Mouse (Mus musculus) MEL (cell line): ENCODE data around the gene Hcn2. TPM values are rescaled to one million over a fixed set of nuclear protein-coding genes. Genes with fewer than 3 reads are reported as not detected.

Source experiments
- DNase-seq: peaks from one replicate; pipeline ENCODE4 v3.0.0; 2011; ENCODE audit warnings: low read depth, low spot score
- H3K27ac ChIP-seq: 2 replicates; pipeline ENCODE4 v1.5.1; 2012; ENCODE audit warnings: low read depth, mild to moderate bottlenecking, control low read depth, low read length, moderate library complexity; ENCODE audit not compliant: control insufficient read depth
- H3K27me3 ChIP-seq, 2 experiments: fragments of 150-350 bp in 1 of 2; sonication (generic) in 1 of 2; 2 replicates each; pipeline ENCODE4 v1.6.1; 2012; ENCODE audit warnings: low read length in 2 of 2, mild to moderate bottlenecking in 2 of 2, improper control_type of control experiment in 1 of 2, moderate library complexity in 1 of 2; ENCODE audit not compliant: insufficient read depth in 2 of 2, control insufficient read depth in 1 of 2
- H3K36me3 ChIP-seq, 2 experiments: 2 replicates each; pipeline ENCODE4 v1.6.1; 2012 to 2014; ENCODE audit warnings: low read length in 2 of 2, improper control_type of control experiment in 1 of 2, inconsistent platforms in 1 of 2, mild to moderate bottlenecking in 1 of 2; ENCODE audit not compliant: insufficient read depth in 2 of 2, control insufficient read depth in 1 of 2
- H3K4me1 ChIP-seq, 2 experiments: fragments of 150-350 bp in 1 of 2; sonication (generic) in 1 of 2; 2 replicates each; pipeline ENCODE4 v1.6.1; 2012; ENCODE audit warnings: low read length in 2 of 2, improper control_type of control experiment in 1 of 2, mild to moderate bottlenecking in 1 of 2; ENCODE audit not compliant: insufficient read depth in 2 of 2, control insufficient read depth in 1 of 2
- H3K4me3 ChIP-seq, 2 experiments: fragments of 150-350 bp in 1 of 2; sonication (generic) in 1 of 2; 2 replicates each; pipeline ENCODE4 v1.5.1; 2012; ENCODE audit warnings: low read depth in 2 of 2, low read length in 2 of 2, mild to moderate bottlenecking in 2 of 2, moderate library complexity in 2 of 2, control low read depth in 1 of 2, improper control_type of control experiment in 1 of 2; ENCODE audit not compliant: control insufficient read depth in 1 of 2, insufficient read depth in 1 of 2
- H3K79me2 ChIP-seq: 2 replicates; pipeline ENCODE4 v1.6.1; 2012; ENCODE audit warnings: mild to moderate bottlenecking, low read length, moderate library complexity; ENCODE audit not compliant: control insufficient read depth, poor library complexity, insufficient read depth
- H3K9ac ChIP-seq: 2 replicates; pipeline ENCODE4 v1.6.1; 2012; ENCODE audit warnings: low read depth, mild to moderate bottlenecking, control low read depth, low read length, moderate library complexity; ENCODE audit not compliant: control insufficient read depth, poor library complexity, severe bottlenecking
- H3K9me3 ChIP-seq: fragments of 150-350 bp; sonication (generic); replicated peaks from 2 replicates; pipeline ENCODE4 v1.6.1; 2012; ENCODE audit warnings: mild to moderate bottlenecking, low read length, improper control_type of control experiment, moderate library complexity; ENCODE audit not compliant: insufficient read depth
- BHLHE40 ChIP-seq: IDR thresholded peaks from 2 replicates; pipeline ENCODE4 v1.6.1; 2012; ENCODE audit warnings: low read depth, mild to moderate bottlenecking, inconsistent platforms, low read length, improper control_type of control experiment, borderline replicate concordance
- CHD1 ChIP-seq: IDR thresholded peaks from 2 replicates; pipeline ENCODE4 v1.6.1; 2012; ENCODE audit warnings: low read depth, mild to moderate bottlenecking, inconsistent platforms, low read length, improper control_type of control experiment
- CHD2 ChIP-seq: IDR thresholded peaks from 2 replicates; pipeline ENCODE4 v1.6.1; 2011; ENCODE audit warnings: low read length, improper control_type of control experiment
- ETS1 ChIP-seq: IDR thresholded peaks from 2 replicates; pipeline ENCODE4 v1.6.1; 2012; ENCODE audit warnings: low read depth, mild to moderate bottlenecking, inconsistent platforms, low read length, improper control_type of control experiment, moderate library complexity
- GATA1 ChIP-seq: IDR thresholded peaks from 2 replicates; pipeline ENCODE4 v1.6.1; 2011; ENCODE audit warnings: low read depth, low read length, improper control_type of control experiment
- HCFC1 ChIP-seq: IDR thresholded peaks from 2 replicates; pipeline ENCODE4 v1.6.1; 2012; ENCODE audit warnings: low read depth, mild to moderate bottlenecking, inconsistent platforms, low read length, improper control_type of control experiment, moderate library complexity
- MAFK ChIP-seq: IDR thresholded peaks from 2 replicates; pipeline ENCODE4 v1.6.1; 2011; ENCODE audit warnings: low read depth, mild to moderate bottlenecking, low read length, improper control_type of control experiment, borderline replicate concordance
- MAX ChIP-seq: IDR thresholded peaks from 2 replicates; pipeline ENCODE4 v1.6.1; 2011; ENCODE audit warnings: low read length, improper control_type of control experiment
- MAZ ChIP-seq: IDR thresholded peaks from 2 replicates; pipeline ENCODE4 v1.6.1; 2012; ENCODE audit warnings: low read depth, mild to moderate bottlenecking, inconsistent platforms, low read length, improper control_type of control experiment
- MXI1 ChIP-seq: IDR thresholded peaks from 2 replicates; pipeline ENCODE4 v1.6.1; 2011; ENCODE audit warnings: mild to moderate bottlenecking, low read depth, low read length, improper control_type of control experiment
- MYB ChIP-seq: IDR thresholded peaks from 2 replicates; pipeline ENCODE4 v1.6.1; 2011; ENCODE audit warnings: mild to moderate bottlenecking, low read depth, low read length, improper control_type of control experiment
- NRF1 ChIP-seq: IDR thresholded peaks from 2 replicates; pipeline ENCODE4 v1.6.1; 2014; ENCODE audit warnings: low read depth, mild to moderate bottlenecking, inconsistent platforms, low read length, improper control_type of control experiment, moderate library complexity; ENCODE audit not compliant: poor library complexity, insufficient read depth, severe bottlenecking
- POLR2AphosphoS2 ChIP-seq: IDR thresholded peaks from 2 replicates; pipeline ENCODE4 v1.6.1; 2011; ENCODE audit warnings: low read length, improper control_type of control experiment
- RCOR1 ChIP-seq: IDR thresholded peaks from 2 replicates; pipeline ENCODE4 v1.6.1; 2012; ENCODE audit warnings: low read depth, mild to moderate bottlenecking, inconsistent platforms, low read length, improper control_type of control experiment
- SIN3A ChIP-seq: IDR thresholded peaks from 2 replicates; pipeline ENCODE4 v1.6.1; 2012; ENCODE audit warnings: low read length, improper control_type of control experiment, inconsistent platforms
- TAL1 ChIP-seq: IDR thresholded peaks from 2 replicates; pipeline ENCODE4 v1.6.1; 2012; ENCODE audit warnings: mild to moderate bottlenecking, inconsistent platforms, low read length, moderate library complexity, mixed read lengths
- TCF12 ChIP-seq: IDR thresholded peaks from 2 replicates; pipeline ENCODE4 v1.6.1; 2014; ENCODE audit warnings: low read depth, mild to moderate bottlenecking, inconsistent platforms, low read length, improper control_type of control experiment, moderate library complexity
- USF1 ChIP-seq: IDR thresholded peaks from 2 replicates; pipeline ENCODE4 v1.6.1; 2014; ENCODE audit warnings: low read depth, mild to moderate bottlenecking, inconsistent platforms, low read length, improper control_type of control experiment, moderate library complexity
- ZC3H11A ChIP-seq: IDR thresholded peaks from 2 replicates; pipeline ENCODE4 v1.6.1; 2012; ENCODE audit warnings: low read depth, mild to moderate bottlenecking, inconsistent platforms, low read length, improper control_type of control experiment
- ZKSCAN1 ChIP-seq: IDR thresholded peaks from 2 replicates; pipeline ENCODE4 v1.6.1; 2012; ENCODE audit warnings: low read depth, mild to moderate bottlenecking, inconsistent platforms, low read length, improper control_type of control experiment, moderate library complexity
- ZMIZ1 ChIP-seq: IDR thresholded peaks from 2 replicates; pipeline ENCODE4 v1.6.1; 2012; ENCODE audit warnings: low read depth, mild to moderate bottlenecking, inconsistent platforms, low read length, improper control_type of control experiment, moderate library complexity
- ZNF384 ChIP-seq: IDR thresholded peaks from 2 replicates; pipeline ENCODE4 v1.6.1; 2012; ENCODE audit warnings: low read depth, mild to moderate bottlenecking, inconsistent platforms, low read length, improper control_type of control experiment
- polyA plus RNA-seq, 2 experiments: library from polyadenylated mRNA; stranded (reverse) in 1 of 2; unstranded in 1 of 2; fragments of >175 nt in 1 of 2; fragments of >200 nt in 1 of 2; gene quantifications; 2 replicates each; pipeline versions ENCODE4 v1.2.1 to v1.2.4; 2012; ENCODE audit warnings: low replicate concordance in 2 of 2, low read depth in 1 of 2; ENCODE audit not compliant: insufficient read length in 2 of 2, insufficient read depth in 1 of 2, missing spikeins in 1 of 2
- total RNA-seq: library from RNA; depleted of rRNA; stranded (reverse); fragments of 300-350 nt; gene quantifications from 2 replicates; pipeline ENCODE4 v1.2.3, GENCODE M21; 2012

The Hcn2 gene
- total and polyA plus RNA-seq, 3 experiments = 0.42 to 1.6 TPM; not detected in 1

GRCm38 (mm10) chr10:79675346-79676035 is 40.9 kb upstream of the Hcn2 start:
- TF ChIP-seq ZNF384 (no peak), TAL1 (no peak), CHD1 (no peak), MAX (no peak), MYB (no peak), RCOR1 (no peak), USF1 (no peak), SIN3A (no peak), ZKSCAN1 (no peak), MAZ (no peak), MAFK (no peak), BHLHE40 (no peak), POLR2AphosphoS2 (no peak), NRF1 (no peak), MXI1 (no peak), HCFC1 (no peak), TCF12 (no peak)
- TF ChIP-seq, all 39 proteins: peak for 0
- H3K9ac ChIP-seq = no peak overlapping the region
- H3K27ac ChIP-seq = no peak overlapping the region
- no peak for DNase-seq
- peaks cover 0 to 1% of the 10 kb centered on the region in 2 experiments; a peak in 1 of 4 replicates for H3K36me3 ChIP-seq
- no peaks in the 10 kb centered on the region for H3K27me3 ChIP-seq
- no peaks in the 10 kb centered on the region for H3K9me3 ChIP-seq
- peaks cover 0 to 5% of the 10 kb centered on the region in 2 experiments; a peak in 1 of 4 replicates for H3K4me1 ChIP-seq
- no peak overlapping the region for H3K4me3 ChIP-seq
- peaks cover 1% of the 10 kb centered on the region; the same call in 1 of the 2 replicates for H3K79me2 ChIP-seq

DNA sequence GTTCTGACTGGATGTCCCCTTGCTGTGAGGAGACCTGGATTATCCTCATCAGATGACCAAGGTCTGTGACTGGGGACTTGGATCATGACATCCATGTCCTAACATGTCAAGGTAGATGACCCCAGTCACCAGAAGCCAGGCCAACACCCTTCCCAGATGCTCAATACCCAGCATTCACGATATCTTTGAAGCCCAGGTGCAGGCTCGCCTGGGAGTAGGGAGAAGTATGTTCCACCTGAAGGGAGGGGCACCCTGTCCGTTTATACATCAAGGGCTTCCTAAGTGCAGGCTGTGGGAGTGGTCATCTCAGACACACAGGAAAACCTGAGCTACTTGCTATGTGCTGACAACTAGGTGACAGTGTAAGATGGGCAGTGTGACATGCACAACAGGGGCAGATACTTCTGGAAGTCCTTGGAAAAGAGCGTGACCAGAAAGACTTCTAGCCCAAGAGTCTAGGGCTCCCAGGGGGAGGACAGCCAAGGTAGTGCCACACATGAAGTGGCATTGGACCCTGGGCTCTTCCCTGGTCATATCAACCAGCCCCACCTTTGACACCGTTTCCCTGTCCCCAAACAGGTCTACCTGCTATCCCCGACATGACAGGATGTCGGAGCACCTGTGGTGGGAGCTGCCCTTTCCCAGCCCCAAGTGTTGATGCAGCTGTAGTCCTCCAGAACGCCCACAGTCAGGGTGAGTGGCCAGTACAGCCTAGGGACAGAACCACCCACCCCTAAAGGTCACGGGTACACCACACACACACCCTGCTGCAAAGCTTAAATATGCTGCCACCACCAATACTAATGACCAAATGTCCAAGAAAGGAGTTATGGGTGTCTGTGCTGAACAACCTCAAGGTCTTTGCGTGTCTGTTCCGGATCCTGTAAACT is 35.6 kb upstream of the Hcn2 start:
- H3K36me3 ChIP-seq = peaks cover 0 to 4% of the 10 kb centered on the region in 2 experiments; a peak in 2 of 4 replicates
- H3K9me3 ChIP-seq = no peaks in the 10 kb centered on the region
- H3K4me3 ChIP-seq = peak overlapping the region; percentile 56 to 75
- peak overlapping the region; percentile 35 for H3K27ac ChIP-seq
- peaks cover 6 to 19% of the 10 kb centered on the region in 2 experiments; a peak in 3 of 4 replicates for H3K4me1 ChIP-seq
- no peak for TF ChIP-seq ZC3H11A
- TF ChIP-seq ETS1 = no peak
- TF ChIP-seq CHD2 = no peak
- no peak for TF ChIP-seq MXI1
- no peak for TF ChIP-seq MAFK
- TF ChIP-seq ZMIZ1 = no peak
- TF ChIP-seq GATA1 = no peak
- TF ChIP-seq, all 39 proteins: peak for 0
- peak overlapping the region; percentile 68 for H3K9ac ChIP-seq
- no peak for DNase-seq
- no peaks in the 10 kb centered on the region for H3K27me3 ChIP-seq
- peaks cover 32% of the 10 kb centered on the region for H3K79me2 ChIP-seq
